Mouse (Mus musculus) liver, adult 2 months (tissue): ENCODE measurements around the gene Acvr1.

Experiments used
- CTCF ChIP-seq: fragments of 200-500 bp; IDR thresholded peaks from 2 replicates; pipeline ENCODE4 v1.5.1; 2011; ENCODE audit warnings: low read depth, low read length, control low read depth
- POLR2A ChIP-seq: fragments of 200-500 bp; IDR thresholded peaks from 2 replicates; pipeline ENCODE4 v1.6.1; 2011; ENCODE audit warnings: low read length, control low read depth; ENCODE audit not compliant: insufficient read depth; ENCODE audit errors: extremely low read depth

DNA sequence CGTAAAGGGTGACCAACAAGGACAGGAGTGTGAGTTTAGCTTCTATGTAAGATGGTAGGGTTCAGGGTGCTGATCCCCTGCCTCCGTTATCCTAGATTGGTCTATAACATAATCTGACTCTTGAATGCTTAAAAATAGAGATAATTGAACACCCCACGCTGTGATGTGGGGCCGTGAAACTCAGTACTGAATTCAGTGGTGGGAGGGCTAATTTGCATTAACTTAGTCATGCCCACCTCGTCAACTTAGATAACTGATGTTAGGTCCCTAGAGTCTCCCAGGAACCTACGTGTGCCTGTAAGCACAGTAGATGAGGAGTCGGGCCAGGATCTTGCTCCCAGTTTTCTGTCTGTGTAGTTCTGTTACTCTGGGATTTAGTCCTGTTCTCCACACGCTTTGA lies 147.4 kb downstream of the Acvr1 start:
- TF ChIP-seq POLR2A (no peak), CTCF (no peak)
